Mouse (Mus musculus) central nervous system, embryonic 14 days (tissue): ENCODE results near the gene Wdr61. TPM values are rescaled to one million over a fixed set of nuclear protein-coding genes. Genes with fewer than 3 reads are reported as not detected.

ENCODE experiments used
- polyA plus RNA-seq: library from polyadenylated mRNA; depleted of rRNA; stranded (reverse); fragments of >200 nt; gene quantifications from 2 replicates; pipeline ENCODE4 v1.2.3, GENCODE M21; 2012; rRNA removed

Wdr61 gene
- polyA plus RNA-seq = 81.3 and 88.3 TPM in 2 replicates

GRCm38 (mm10) chr9:54733921-54734638 is at the start of gene Wdr61:
Wdr61 (minus strand) TSS chr9:54734519.

DNA sequence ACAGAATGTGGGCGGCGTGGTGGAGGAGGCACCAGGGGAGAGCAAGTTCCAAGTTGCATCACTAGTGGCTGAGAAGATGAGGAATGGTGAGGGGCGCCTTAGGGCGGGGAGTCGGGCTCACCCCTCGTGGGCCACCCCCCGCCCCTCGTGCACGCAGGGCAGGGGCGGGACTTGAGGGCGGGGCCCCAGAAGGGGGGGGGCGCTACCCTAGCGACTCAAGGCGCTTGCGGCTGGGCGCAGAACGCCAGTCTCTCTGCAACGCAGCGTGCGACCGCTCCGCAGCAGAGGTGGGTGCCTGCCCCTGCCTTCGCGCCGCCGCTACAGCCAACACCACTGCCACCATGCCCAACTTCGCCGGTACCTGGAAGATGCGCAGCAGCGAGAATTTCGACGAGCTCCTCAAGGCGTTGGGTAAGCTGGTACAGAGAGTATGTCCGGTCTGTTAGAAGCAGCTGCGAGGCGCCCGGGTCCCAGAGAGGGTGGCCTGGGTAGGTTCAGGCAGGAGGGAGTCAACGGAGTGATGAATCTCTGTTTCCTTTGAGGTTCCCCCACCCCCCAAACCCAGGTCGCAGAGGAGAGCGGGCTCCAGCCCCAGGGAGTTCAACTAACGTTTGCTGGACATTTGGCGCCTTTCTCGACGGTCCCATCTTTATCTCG is 30.4 kb upstream of the Wdr61 start, which contains the start of gene Crabp1:
TSS of gene Crabp1 (plus strand) at position 188 of the 657 bp plus-strand sequence.

GRCm38 (mm10) chr9:54698318-54699086 is 35.8 kb downstream of the Wdr61 start, which contains the start of gene Dnaja4:
Dnaja4 (plus strand) TSS chr9:54698873.

Other genes with a start within 250 kb of the Wdr61 start
- 54.6 and 62.6 TPM in 2 replicates for gene Dmxl2, start 232.9 kb downstream of the Wdr61 start, polyA plus RNA-seq
- gene Sh2d7, start 195.5 kb downstream of the Wdr61 start, polyA plus RNA-seq = 0.10 and 0.15 TPM in 2 replicates
- gene Cib2, start 174.3 kb downstream of the Wdr61 start, polyA plus RNA-seq = 27.8 and 28.6 TPM in 2 replicates
- gene Idh3a, start 148.2 kb downstream of the Wdr61 start, polyA plus RNA-seq = 66.4 and 71.5 TPM in 2 replicates
- gene Acsbg1, start 72.6 kb downstream of the Wdr61 start, polyA plus RNA-seq = 11.7 and 13.9 TPM in 2 replicates
- 5.9 and 7.4 TPM in 2 replicates for gene Dnaja4, start 35.6 kb downstream of the Wdr61 start, polyA plus RNA-seq
- gene Crabp1, start 30.2 kb upstream of the Wdr61 start, polyA plus RNA-seq = 171 and 292 TPM in 2 replicates
- gene Ireb2, start 129.3 kb upstream of the Wdr61 start, polyA plus RNA-seq = 50.1 and 59.2 TPM in 2 replicates
- 1.7 and 2.1 TPM in 2 replicates for gene Hykk, start 182.8 kb upstream of the Wdr61 start, polyA plus RNA-seq
- gene Psma4, start 216.3 kb upstream of the Wdr61 start, polyA plus RNA-seq = 215 and 236 TPM in 2 replicates
- 0.20 and 0.46 TPM in 2 replicates for gene AY074887, start 216.5 kb upstream of the Wdr61 start, polyA plus RNA-seq
- gene Chrna5, start 246.4 kb upstream of the Wdr61 start, polyA plus RNA-seq = 2.4 and 3.4 TPM in 2 replicates